Mouse (Mus musculus): ENCODE measurements around the gene Babam2.

The Babam2 gene

GRCm38 (mm10) chr5:31983817-31984368, 286.4 kb downstream of the Babam2 start:
- DNase-seq (ENCODE audit: low read depth in 2 of 2, low spot score in 2 of 2) = no peak

DNA sequence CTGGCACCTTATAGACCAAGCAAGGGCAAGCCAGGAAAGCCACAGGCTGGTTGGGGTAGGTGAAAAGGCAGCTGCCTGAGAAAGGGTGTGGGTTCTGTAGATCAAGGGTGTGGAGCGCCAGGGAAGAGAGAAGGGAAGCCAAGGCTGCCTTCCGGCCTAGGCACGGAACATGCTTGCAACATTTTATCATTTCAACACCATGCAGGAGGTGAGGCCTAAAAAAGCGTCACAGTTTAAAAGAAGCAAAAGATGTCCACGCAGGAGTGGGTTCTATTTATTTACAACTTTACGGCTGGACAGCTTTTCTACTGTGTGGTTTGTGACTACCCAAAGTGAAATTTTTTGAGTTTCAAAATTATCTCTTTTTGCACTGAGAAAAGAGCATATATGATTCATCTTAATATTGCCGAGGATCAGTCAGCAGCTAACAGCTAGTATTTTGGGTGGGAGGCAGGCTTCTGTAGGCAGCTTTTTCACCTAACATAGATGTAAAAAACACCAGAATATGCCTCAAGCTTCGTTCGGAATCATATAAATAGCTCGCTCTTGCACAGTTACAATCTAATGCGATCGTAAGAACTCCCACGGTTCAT, 287.0 kb downstream of the Babam2 start:
- peak in 1 of 2 experiments; percentile 41 for DNase-seq (ENCODE audit: low read depth in 2 of 2, low spot score in 2 of 2)

GRCm38 (mm10) chr5:31985021-31985420, 287.5 kb downstream of the Babam2 start:
- DNase-seq (ENCODE audit: low read depth in 2 of 2, low spot score in 2 of 2) = no peak

DNA sequence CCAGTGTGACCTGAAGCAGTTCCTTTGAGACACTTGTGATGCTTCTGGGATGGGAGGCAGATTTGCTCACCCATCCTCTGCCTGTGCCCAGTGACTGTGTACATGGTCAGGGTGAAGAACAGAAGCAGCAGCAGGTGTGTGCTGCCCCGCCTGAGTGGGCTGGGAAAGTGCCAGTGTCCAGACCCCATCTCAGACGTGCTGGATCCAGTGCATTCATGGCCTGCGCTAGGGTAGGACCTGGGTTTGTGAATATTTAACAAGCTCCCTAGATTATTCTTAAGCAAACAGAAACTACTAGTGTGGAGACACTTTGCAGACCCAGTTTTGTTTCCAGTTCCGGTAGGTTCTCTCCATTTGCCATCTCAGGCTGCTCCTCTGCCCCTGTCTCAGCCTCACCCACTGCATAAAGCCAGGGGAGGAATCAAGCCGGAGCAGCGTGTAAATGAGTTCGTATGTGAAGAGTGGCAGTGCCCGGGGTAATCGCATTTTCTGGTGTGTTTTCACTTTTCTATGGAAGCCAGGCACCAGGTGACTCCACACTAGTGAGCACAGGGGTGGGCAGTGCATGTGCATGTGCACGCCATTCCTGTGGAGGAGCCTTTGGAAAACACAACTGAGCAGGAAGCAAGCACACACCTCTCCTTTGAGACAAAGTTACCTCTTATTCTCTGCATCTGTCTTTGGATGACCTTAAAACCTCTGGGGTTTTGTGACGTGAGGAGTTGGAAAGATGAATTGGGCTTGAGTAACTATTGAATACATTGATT, 290.2 kb downstream of the Babam2 start:
- no peak for DNase-seq (ENCODE audit: low read depth in 2 of 2, low spot score in 2 of 2)

DNA sequence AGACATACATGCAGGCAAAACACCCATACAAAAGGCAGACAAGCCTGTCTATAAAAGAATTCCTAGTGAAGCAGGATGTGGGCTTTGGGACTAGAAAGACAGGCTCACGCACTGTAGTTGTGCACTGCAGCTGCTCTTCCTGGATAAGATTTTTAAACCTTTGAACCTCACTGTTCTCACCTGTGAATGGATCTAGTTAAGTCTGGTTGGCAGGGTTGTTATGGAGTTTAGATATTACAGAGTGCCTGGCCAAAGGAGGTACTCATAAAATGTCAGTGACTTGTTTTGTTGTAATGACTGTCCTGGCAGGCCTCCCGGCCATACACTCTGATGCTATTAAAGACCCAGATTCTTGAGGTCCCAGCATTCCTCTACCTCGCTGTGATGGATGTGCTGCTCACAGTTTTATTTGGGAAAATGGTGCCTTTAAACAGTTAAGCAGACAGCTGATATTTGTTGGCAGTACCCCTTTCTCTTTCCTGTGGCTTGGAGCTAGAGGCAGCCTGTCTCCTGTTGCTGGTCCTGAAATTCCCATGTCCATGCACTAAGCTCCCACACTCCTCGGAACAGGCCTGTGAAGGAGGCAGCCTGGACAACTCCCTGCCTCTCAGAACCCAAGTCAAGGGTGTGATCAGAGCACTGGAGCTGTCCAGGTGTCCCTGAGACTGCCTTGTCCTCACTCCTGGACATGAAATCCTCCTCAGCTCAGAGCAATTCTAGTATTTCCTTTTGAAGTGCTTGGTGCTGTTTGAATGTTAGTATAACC, 299.9 kb downstream of the Babam2 start:
- no peak for DNase-seq (ENCODE audit: low read depth in 2 of 2, low spot score in 2 of 2)

GRCm38 (mm10) chr5:31998806-31999205, 301.3 kb downstream of the Babam2 start:
- no peak for DNase-seq (ENCODE audit: low read depth in 2 of 2, low spot score in 2 of 2)

DNA sequence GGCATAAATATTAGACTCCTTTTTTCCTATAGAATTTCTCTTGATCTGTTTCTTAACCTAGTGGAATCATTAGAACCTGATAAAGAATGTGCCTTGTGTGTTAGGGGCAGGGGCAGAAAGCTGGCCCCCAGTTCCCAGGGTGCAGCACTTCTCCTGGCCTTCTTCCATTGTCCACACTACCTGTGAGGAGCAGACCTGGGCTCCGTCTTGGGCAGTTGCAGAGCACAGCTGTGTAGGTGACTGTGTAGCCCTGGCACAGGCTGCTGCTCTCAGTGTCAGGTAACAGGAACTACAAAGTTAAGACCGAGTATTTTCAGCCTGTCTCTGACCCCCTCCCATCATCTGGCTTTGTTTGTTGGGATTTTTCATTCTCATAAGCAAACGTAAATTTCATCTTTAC, 302.6 kb downstream of the Babam2 start:
- DNase-seq (ENCODE audit: low read depth in 2 of 2, low spot score in 2 of 2) = no peak

DNA sequence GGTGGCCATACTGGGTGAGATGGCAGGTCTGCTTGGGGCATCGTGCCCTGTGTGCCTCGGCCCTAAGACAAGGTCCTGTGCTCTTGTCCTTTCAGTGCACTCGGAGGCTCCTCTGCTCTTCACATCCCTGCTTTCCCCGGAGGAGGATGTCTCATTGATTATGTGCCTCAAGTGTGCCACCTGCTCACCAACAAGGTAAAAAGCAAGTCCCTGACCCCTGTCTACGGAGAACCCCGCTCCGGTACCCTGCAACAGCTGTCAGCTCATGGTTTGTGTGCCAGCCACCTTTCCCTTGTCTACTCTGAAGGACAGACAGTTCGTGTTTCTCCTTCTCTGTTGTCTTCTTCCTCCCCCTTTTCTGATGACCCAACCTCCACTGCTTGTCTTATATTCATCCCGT, 303.8 kb downstream of the Babam2 start:
- DNase-seq (ENCODE audit: low read depth in 2 of 2, low spot score in 2 of 2) = no peak

- DNase-seq (ENCODE audit: low read depth in 2 of 2, low spot score in 2 of 2) = no peak
These were observed 304.3 kb downstream of the Babam2 start for GRCm38 (mm10) chr5:32001771-32002170.

GRCm38 (mm10) chr5:32008401-32008800, 310.9 kb downstream of the Babam2 start:
- DNase-seq (ENCODE audit: low read depth in 2 of 2, low spot score in 2 of 2) = no peak

GRCm38 (mm10) chr5:32010056-32010455, 312.6 kb downstream of the Babam2 start:
- DNase-seq (ENCODE audit: low read depth in 2 of 2, low spot score in 2 of 2) = no peak

GRCm38 (mm10) chr5:32013053-32013452, 315.6 kb downstream of the Babam2 start:
- no peak for DNase-seq (ENCODE audit: low read depth in 2 of 2, low spot score in 2 of 2)

GRCm38 (mm10) chr5:32014786-32015185, 317.3 kb downstream of the Babam2 start:
- no peak for DNase-seq (ENCODE audit: low read depth in 2 of 2, low spot score in 2 of 2)

GRCm38 (mm10) chr5:32015949-32016478, 318.5 kb downstream of the Babam2 start:
- DNase-seq (ENCODE audit: low read depth in 2 of 2, low spot score in 2 of 2) = no peak

DNA sequence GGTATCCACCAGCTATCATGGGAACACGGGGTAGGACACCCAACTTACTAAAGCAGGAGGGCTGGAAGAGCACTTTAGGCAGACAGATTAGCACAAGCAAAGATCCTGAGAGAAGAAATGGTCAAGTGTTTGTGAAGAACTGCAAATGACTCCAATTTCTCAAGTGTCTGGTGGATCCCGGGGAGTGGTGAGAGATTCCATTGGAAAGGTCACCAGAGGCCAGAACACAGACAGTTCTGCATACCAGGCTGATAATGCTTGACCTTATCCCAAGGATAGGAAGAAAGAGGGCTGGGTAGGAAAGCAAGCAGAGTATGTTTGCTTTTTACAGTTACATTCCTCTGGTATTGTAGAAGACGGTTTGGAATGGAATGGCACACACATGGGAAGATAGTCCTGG, 320.2 kb downstream of the Babam2 start:
- no peak for DNase-seq (ENCODE audit: low read depth in 2 of 2, low spot score in 2 of 2)

- no peak for DNase-seq (ENCODE audit: low read depth in 2 of 2, low spot score in 2 of 2)
These were observed 320.8 kb downstream of the Babam2 start for GRCm38 (mm10) chr5:32018276-32018675.

- DNase-seq (ENCODE audit: low read depth in 2 of 2, low spot score in 2 of 2) = no peak
These were observed 332.4 kb downstream of the Babam2 start for GRCm38 (mm10) chr5:32029834-32030433.

GRCm38 (mm10) chr5:32033185-32033584, 335.7 kb downstream of the Babam2 start:
- no peak for DNase-seq (ENCODE audit: low read depth in 2 of 2, low spot score in 2 of 2)

DNA sequence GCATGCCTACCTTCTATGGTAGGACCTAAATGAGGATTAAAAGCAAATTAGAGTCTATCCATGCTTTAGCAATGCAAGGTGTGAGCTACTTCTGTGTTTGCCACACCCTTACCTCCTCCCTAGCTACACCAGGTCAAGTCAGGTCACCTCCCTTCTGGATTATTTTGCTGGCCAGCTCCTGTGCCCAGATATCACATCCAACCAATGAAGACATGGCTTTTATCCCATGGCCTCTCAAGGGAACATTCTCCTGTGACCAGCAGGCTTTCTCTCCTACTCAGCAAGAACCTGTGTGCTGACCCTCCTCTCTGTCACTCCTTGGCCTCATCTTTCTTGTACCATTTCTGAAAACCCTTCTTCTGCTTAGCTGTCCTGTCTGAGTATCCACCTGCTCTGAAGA, 336.1 kb downstream of the Babam2 start:
- no peak for DNase-seq (ENCODE audit: low read depth in 2 of 2, low spot score in 2 of 2)

DNA sequence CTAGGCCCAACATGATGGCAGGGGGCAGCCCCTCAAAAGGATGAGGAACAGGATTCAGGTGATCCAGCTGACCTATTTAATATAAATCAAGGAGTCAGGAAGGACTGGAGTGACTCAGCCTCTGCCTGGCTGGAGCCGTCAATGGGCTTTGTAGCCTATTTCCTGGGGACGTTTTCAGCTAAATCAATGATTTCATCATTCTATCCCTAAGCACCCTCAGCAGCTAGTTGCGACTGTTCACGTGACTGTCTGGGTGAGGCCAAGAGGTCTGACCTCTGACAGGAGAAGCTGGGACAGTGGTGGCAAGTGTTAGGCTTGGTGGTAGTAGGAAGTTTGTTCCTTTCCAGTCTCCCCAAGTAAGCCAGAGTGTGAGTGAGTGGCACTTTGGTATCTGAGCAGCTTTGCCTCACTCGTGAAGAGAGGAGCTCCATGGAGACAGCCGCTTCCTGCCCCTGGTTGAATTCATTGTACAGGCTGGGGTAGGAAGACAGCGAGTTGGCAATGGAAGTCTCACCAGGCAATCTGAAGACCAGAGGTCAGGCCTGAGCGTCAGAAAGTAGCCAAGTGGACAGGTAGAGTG, 337.1 kb downstream of the Babam2 start:
- DNase-seq (ENCODE audit: low read depth in 2 of 2, low spot score in 2 of 2) = no peak
